Mouse (Mus musculus): ENCODE data around the gene Irx1.

Gene Irx1

GRCm38 (mm10) chr13:71910361-71910760 is 53.2 kb downstream of the Irx1 start:
- no peak for DNase-seq (ENCODE audit: low spot score)
